Mouse (Mus musculus): ENCODE data around the gene Arhgef3.

DNA sequence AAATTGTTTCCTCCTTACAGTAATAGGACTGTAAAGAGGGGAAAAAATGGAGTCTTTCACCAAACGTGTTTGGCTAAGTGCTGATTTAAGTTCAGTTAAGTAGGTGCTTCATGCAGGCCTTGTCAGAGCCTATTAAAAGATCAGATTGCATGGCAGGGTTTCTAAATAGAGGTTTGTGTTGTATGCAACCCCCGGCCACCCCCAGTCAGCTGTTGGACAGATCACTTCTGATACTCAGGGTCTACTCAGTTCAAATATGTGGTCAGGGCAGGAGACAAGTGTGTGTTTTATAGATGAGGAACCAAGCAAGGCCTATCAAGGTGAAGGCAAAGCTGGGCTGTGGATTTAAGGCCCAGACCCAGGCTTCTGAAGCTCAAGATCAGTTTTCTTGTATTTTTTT lies 44.1 kb downstream of the Arhgef3 start:
- TF ChIP-seq CTCF (IDR thresholded peaks at IDR 0.05; ENCODE audit: low read depth, low read length) (no peak), POLR2AphosphoS5 (IDR thresholded peaks at IDR 0.05; ENCODE audit: insufficient replicate concordance, low read depth, low read length) (no peak), GATA2 (IDR thresholded peaks at IDR 0.05; ENCODE audit: borderline replicate concordance, low read depth, low read length) (no peak), GATA1 (IDR thresholded peaks at IDR 0.05; ENCODE audit: borderline replicate concordance, low read length) (no peak)

All from G1E (cell line).